Mouse (Mus musculus) ES-Bruce4 (cell line): Measurements from ENCODE around the gene Coro1c. TPM values are rescaled to one million over a fixed set of nuclear protein-coding genes. Genes with fewer than 3 reads are reported as not detected.

Source experiments
- H3K27ac ChIP-seq: 2 replicates; pipeline ENCODE4 v1.5.1; 2012; ENCODE audit warnings: low read length, inconsistent platforms; ENCODE audit not compliant: insufficient read depth
- H3K27me3 ChIP-seq: 2 replicates; pipeline ENCODE4 v1.6.1; 2012; ENCODE audit warnings: mild to moderate bottlenecking, low read length, inconsistent platforms; ENCODE audit not compliant: control insufficient read depth, poor library complexity, insufficient read depth, severe bottlenecking
- H3K36me3 ChIP-seq: 2 replicates; pipeline ENCODE4 v1.6.1; 2012; ENCODE audit warnings: inconsistent platforms, mild to moderate bottlenecking, low read length, moderate library complexity; ENCODE audit not compliant: control insufficient read depth, poor library complexity, insufficient read depth, severe bottlenecking
- H3K4me1 ChIP-seq: one replicate; pipeline ENCODE4 v1.8.1; 2011; ENCODE audit warnings: low read length; ENCODE audit not compliant: control insufficient read depth, insufficient read depth
- H3K4me3 ChIP-seq: 2 replicates; pipeline ENCODE4 v1.5.1; 2011; ENCODE audit warnings: low read depth, mild to moderate bottlenecking, low read length
- H3K9ac ChIP-seq: 2 replicates; pipeline ENCODE4 v1.6.1; 2012; ENCODE audit warnings: low read depth, mild to moderate bottlenecking, inconsistent platforms; ENCODE audit not compliant: poor library complexity, severe bottlenecking
- H3K9me3 ChIP-seq: replicated peaks from 2 replicates; pipeline ENCODE4 v1.6.1; 2012; ENCODE audit warnings: mild to moderate bottlenecking, low read length, inconsistent platforms; ENCODE audit not compliant: control insufficient read depth, poor library complexity, insufficient read depth, severe bottlenecking
- CTCF ChIP-seq: IDR thresholded peaks from one replicate; pipeline ENCODE4 v1.8.1; 2011; ENCODE audit warnings: low read depth, low read length
- EP300 ChIP-seq: IDR thresholded peaks from 2 replicates; pipeline ENCODE4 v1.6.1; 2011; ENCODE audit warnings: low read depth, low read length; ENCODE audit not compliant: insufficient read depth
- POLR2A ChIP-seq: IDR thresholded peaks from one replicate; pipeline ENCODE4 v1.8.1; 2011; ENCODE audit warnings: low read length; ENCODE audit not compliant: insufficient read depth
- polyA plus RNA-seq: library from polyadenylated mRNA; stranded (reverse); fragments of >200 nt; gene quantifications from 2 replicates; pipeline ENCODE4 v1.2.4, GENCODE M21; 2011; ENCODE audit warnings: low read depth; ENCODE audit not compliant: missing spikeins, insufficient read depth, insufficient read length

Coro1c gene
- polyA plus RNA-seq, 1 experiment, result 174 TPM

GRCm38 (mm10) chr5:113906958-113907735 is 1.4 kb downstream of the Coro1c start:
- H3K27ac ChIP-seq, result peak overlapping the region; percentile 65
- H3K4me1 ChIP-seq, result peaks cover 7% of the 10 kb centered on the region
- TF ChIP-seq POLR2A (no peak), EP300 (no peak), CTCF (no peak)
- peak overlapping the region; percentile 90 for H3K9ac ChIP-seq
- peak overlapping the region; percentile 85 for H3K4me3 ChIP-seq
- H3K36me3 ChIP-seq, result no peaks in the 10 kb centered on the region
- no peaks in the 10 kb centered on the region for H3K9me3 ChIP-seq
- H3K27me3 ChIP-seq, result no peaks in the 10 kb centered on the region

GRCm38 (mm10) chr5:113904987-113905386 is 3.6 kb downstream of the Coro1c start:
- Histone ChIP-seq H3K4me3 (no peak overlapping the region), H3K27ac (no peak overlapping the region), H3K9ac (no peak overlapping the region), H3K27me3 (no peaks in the 10 kb centered on the region), H3K4me1 (peaks cover 7% of the 10 kb centered on the region), H3K36me3 (no peaks in the 10 kb centered on the region), H3K9me3 (no peaks in the 10 kb centered on the region)
- TF ChIP-seq POLR2A (no peak), EP300 (no peak), CTCF (no peak)

GRCm38 (mm10) chr5:113902983-113903382 is 5.6 kb downstream of the Coro1c start:
- Histone ChIP-seq H3K4me1 (peaks cover 7% of the 10 kb centered on the region), H3K4me3 (no peak overlapping the region), H3K27me3 (no peaks in the 10 kb centered on the region), H3K9me3 (no peaks in the 10 kb centered on the region), H3K9ac (no peak overlapping the region), H3K36me3 (no peaks in the 10 kb centered on the region), H3K27ac (no peak overlapping the region)
- TF ChIP-seq POLR2A, result no peak
- TF ChIP-seq CTCF, result no peak
- no peak for TF ChIP-seq EP300

GRCm38 (mm10) chr5:113902017-113902416 is 6.5 kb downstream of the Coro1c start:
- Histone ChIP-seq H3K4me3 (no peak overlapping the region), H3K36me3 (no peaks in the 10 kb centered on the region), H3K4me1 (peaks cover 7% of the 10 kb centered on the region), H3K27me3 (no peaks in the 10 kb centered on the region), H3K9me3 (no peaks in the 10 kb centered on the region), H3K9ac (no peak overlapping the region), H3K27ac (no peak overlapping the region)
- TF ChIP-seq POLR2A (no peak), EP300 (no peak), CTCF (no peak)

GRCm38 (mm10) chr5:113901074-113901571 is 7.4 kb downstream of the Coro1c start:
- H3K4me3 ChIP-seq, result no peak overlapping the region
- no peak for TF ChIP-seq CTCF
- no peak for TF ChIP-seq POLR2A
- TF ChIP-seq EP300, result no peak
- no peaks in the 10 kb centered on the region for H3K27me3 ChIP-seq
- no peaks in the 10 kb centered on the region for H3K9me3 ChIP-seq
- H3K36me3 ChIP-seq, result no peaks in the 10 kb centered on the region
- no peak overlapping the region for H3K9ac ChIP-seq
- no peak overlapping the region for H3K27ac ChIP-seq
- H3K4me1 ChIP-seq, result peaks cover 7% of the 10 kb centered on the region

GRCm38 (mm10) chr5:113899543-113899942 is 9.0 kb downstream of the Coro1c start:
- H3K9ac ChIP-seq, result no peak overlapping the region
- H3K4me1 ChIP-seq, result peaks cover 7% of the 10 kb centered on the region
- H3K4me3 ChIP-seq, result no peak overlapping the region
- TF ChIP-seq POLR2A (no peak), EP300 (no peak), CTCF (no peak)
- no peaks in the 10 kb centered on the region for H3K27me3 ChIP-seq
- no peaks in the 10 kb centered on the region for H3K36me3 ChIP-seq
- H3K27ac ChIP-seq, result no peak overlapping the region
- H3K9me3 ChIP-seq, result no peaks in the 10 kb centered on the region
